Mouse (Mus musculus) CD8-positive naive resting alpha-beta T cell, adult 57 days (primary cell): Measurements from ENCODE around the gene Olfr519. TPM values are rescaled to one million over a fixed set of nuclear protein-coding genes. Genes with fewer than 3 reads are reported as not detected.

Experiments
- total RNA-seq: library from RNA; stranded (reverse); gene quantifications from one replicate; pipeline ENCODE4 v1.2.4, GENCODE M21; 2023

Gene Olfr519
- not detected for total RNA-seq

DNA sequence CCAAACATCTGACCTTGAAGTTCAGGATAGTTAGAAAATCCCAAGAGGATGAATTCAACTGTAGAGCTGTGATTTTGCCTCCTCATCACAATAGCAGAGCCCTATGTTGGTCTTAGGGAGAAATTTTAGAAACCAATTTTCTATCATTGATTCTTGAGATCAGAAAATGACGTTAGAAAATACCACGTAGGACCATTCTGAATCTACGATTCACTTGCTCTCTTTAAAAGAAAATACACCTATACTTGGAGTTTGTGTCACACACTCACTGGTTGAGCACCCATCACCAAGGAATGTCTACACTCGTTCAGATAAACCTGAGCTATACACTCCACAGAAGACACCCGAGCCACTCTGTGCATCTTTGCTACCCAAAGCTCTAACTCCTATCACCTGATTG, at the start of gene Olfr519:
Olfr519 (minus strand) TSS at position 101 of the 400 bp plus-strand sequence.

DNA sequence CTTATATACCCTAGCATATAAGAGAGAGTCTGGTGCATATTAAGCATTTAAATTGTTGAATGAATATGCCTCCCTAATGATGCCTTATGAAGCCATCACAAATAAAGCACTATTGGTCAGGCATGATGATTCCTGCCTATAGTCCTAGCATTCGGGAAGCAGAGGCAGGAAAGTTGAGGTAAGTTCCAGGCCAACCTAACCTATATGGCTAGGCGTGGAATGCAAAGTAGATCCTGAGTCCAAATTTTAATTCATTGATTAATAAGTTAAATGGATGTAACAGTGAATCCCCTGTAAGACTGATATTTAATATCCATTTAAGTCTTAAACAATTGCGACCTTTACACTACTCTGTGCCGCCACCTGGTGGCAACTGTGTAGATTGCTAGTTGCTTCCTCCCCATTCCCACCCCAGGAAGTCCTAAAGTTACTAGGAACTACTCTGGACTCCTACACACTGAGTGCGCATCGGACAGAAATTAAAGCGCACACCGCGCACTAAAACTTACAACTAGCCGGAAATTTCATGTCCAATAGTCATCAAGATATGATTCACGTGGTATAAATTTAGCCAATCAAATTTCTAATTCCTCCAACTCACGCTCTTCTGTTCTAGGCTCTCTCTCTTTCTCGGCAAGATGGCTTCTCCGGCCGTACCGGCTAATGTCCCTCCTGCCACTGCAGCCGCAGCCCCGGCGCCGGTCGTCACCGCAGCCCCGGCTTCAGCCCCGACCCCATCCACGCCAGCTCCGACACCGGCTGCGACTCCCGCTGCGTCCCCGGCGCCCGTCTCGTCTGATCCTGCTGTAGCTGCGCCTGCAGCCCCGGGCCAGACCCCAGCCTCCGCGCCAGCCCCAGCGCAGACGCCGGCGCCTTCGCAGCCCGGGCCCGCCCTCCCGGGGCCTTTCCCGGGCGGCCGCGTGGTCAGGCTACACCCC, 39.8 kb upstream of the Olfr519 start, which contains the start of gene Eif3f:
Eif3f (plus strand) TSS at position 624 of the 938 bp plus-strand sequence.

DNA sequence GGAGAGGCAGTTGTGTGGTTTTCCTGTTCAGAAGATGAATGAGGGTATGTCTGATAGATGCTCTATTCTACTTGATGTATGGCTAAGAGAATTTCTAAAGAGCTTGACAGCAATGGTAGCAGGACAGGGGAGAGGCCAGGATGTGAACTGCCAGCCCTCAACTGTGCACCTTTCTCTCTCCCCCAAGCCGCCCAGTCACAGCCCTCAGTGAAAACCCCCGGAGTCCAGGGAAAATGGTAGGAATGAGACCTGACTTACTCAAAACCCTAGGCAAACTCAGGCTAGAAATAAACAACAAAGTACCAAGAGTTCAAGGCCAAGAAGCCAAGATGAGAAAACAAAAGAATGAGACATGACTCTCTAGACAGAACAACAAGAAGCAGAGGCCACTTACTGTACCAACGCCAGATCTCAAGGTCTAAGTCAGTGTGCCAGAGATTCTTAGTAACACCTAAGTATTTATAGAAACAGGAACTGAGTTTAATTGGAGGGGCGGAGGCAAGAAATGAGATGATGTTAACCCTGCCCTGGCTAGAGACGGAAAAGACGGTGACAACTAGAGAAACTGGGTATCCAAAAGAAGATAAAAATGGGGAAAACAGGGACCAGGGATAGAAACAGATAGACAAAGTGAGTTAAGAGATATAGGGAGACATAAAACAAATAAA, 35.6 kb upstream of the Olfr519 start, which contains the start of gene Nlrp10:
Nlrp10 (minus strand) TSS at position 453 of the 668 bp plus-strand sequence.

DNA sequence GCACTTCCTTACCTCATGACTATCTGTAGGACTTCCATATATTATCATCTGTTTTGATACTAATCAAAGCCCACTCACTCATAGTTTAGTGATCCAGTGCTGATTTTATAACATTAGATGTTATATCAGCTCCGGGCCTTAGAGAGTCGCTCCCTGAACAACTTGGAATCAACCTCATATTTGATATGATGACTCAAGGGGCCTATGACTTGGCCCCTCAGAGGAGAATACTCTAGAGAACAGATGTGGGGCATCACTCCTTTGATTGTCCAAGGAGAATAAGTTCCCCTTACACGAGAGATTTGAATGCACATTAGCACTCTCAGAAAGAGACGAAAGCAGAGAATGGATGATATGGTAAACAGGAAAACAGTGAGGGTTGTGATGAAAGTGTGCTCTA, 9.3 kb downstream of the Olfr519 start, which contains the start of gene Olfr518:
Olfr518 (minus strand) TSS at position 101 of the 400 bp plus-strand sequence.

DNA sequence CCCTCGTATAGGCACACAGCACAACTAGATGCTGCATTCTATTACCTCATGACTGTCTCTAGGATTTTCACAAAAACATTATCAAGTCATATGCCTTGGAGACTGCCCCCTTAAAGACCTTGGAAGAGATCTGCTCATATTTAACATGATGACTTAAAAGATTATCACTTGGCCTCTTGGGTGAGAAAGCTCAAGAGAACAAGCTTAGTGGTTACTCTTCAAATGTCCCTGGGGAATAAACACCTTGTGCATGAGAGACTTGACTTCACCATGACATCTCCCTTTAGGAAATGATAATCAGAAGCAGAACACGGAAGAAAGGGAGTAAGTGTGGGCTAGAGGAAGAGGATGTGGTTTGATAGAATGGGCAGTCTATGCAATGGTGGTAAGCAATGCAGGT, 21.9 kb downstream of the Olfr519 start, which contains the start of gene Olfr517:
Olfr517 (minus strand) TSS at position 101 of the 400 bp plus-strand sequence.

DNA sequence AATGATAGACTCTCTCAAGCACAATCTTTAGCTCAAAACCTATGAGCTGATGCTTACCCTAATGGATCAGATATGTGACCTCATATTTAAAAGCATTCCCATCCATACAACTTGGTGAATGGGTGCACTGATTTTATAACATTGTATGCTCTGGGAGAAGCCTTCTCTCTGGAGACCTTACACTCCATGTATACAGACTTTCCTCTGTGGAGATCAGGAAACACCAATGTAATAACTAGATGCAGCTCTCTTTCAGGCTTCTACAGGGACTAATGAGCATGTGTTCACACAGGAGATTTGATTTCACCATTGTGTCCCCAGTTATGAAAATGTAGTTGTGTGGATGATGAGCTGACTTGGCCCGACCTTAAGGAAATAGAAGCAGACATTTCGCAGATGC, 43.8 kb downstream of the Olfr519 start, which contains the start of gene Olfr516:
Olfr516 (minus strand) TSS at position 101 of the 400 bp plus-strand sequence.

Other genes with a start within 250 kb of the Olfr519 start
- gene Olfr509, start 242.5 kb downstream of the Olfr519 start, total RNA-seq = not detected
- gene Olfr510, start 228.0 kb downstream of the Olfr519 start, total RNA-seq = not detected
- not detected for gene Olfr512, start 181.1 kb downstream of the Olfr519 start, total RNA-seq
- not detected for gene Olfr513, start 143.4 kb downstream of the Olfr519 start, total RNA-seq
- not detected for gene Olfr514, start 68.4 kb downstream of the Olfr519 start, total RNA-seq
- not detected for gene Olfr516, start 43.9 kb downstream of the Olfr519 start, total RNA-seq
- not detected for gene Olfr517, start 22.0 kb downstream of the Olfr519 start, total RNA-seq
- gene Olfr518, start 9.4 kb downstream of the Olfr519 start, total RNA-seq = not detected
- gene Nlrp10, start 35.8 kb upstream of the Olfr519 start, total RNA-seq = 1.7 TPM
- 256 TPM for gene Eif3f, start 40.0 kb upstream of the Olfr519 start, total RNA-seq
- gene Tub, start 55.9 kb upstream of the Olfr519 start, total RNA-seq = 0.86 TPM
- not detected for gene Ric3, start 188.9 kb upstream of the Olfr519 start, total RNA-seq